Mouse (Mus musculus): Measurements from ENCODE around the gene Tnnc2.

Gene Tnnc2

GRCm38 (mm10) chr2:164737377-164738090 lies 42.2 kb downstream of the Tnnc2 start:
- DNase-seq (ENCODE audit: low spot score), result no peak

- no peak for DNase-seq (ENCODE audit: low spot score)
Measured at GRCm38 (mm10) chr2:164735446-164735845, 44.3 kb downstream of the Tnnc2 start.

GRCm38 (mm10) chr2:164734839-164735238 lies 44.9 kb downstream of the Tnnc2 start:
- no peak for DNase-seq (ENCODE audit: low spot score)

- no peak for DNase-seq (ENCODE audit: low spot score)
Measured at GRCm38 (mm10) chr2:164733259-164733658, 46.5 kb downstream of the Tnnc2 start.

GRCm38 (mm10) chr2:164731719-164732118 lies 48.0 kb downstream of the Tnnc2 start:
- no peak for DNase-seq (ENCODE audit: low spot score)
